Mouse (Mus musculus): ENCODE results near the gene Tle6.

Tle6 gene

DNA sequence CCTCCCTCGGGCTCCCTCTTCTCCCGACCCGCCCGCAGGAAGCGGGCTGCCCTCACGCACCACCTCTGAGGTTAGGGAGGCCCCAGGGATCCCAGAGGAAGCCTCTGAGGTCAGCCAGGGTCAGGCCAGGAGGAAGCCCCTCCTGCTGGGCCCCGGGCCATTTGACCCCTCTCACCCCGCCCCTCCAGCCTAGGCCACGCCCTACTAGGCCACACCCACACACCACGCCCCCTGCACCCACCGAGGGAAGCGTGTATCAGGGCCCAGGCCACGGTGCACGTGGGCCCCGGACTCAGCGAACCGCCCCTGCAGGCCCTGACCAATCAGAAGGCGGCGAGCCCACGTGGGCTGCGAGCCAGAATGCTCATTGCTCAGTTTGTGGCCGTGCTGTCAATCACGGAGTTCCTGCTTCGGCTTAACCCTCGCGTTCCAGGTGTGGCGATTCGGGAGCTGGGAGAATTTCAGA, at the start of gene Tle6:
TSS of gene Tle6 (minus strand) at position 336 of the 466 bp plus-strand sequence.
- in situ Hi-C loops (cut with MboI; ENCODE audit: unreplicated experiment in 2 of 2), result loop anchor here (5.0 kb wide), 1 partner anchor 38 kb away; no protein-coding TSS in a partner anchor

- in situ Hi-C loops (cut with MboI; ENCODE audit: unreplicated experiment in 2 of 2), result loop anchor here in 1 of 2 experiments (25.0 kb wide), 1 partner anchor 963 kb away; the partner anchor contains the start of gene 1190007I07Rik
Observed at GRCm38 (mm10) chr10:81648803-81649775, 48.2 kb upstream of the Tle6 start, which contains the start of gene Gm10778. Gene Gm10778 (plus strand): TSS chr10:81649059.

- in situ Hi-C loops (cut with MboI; ENCODE audit: unreplicated experiment in 2 of 2), result loop anchor here in 1 of 2 experiments (25.0 kb wide), 1 partner anchor 966 kb away; the partner anchor contains the start of gene 1190007I07Rik
Observed at GRCm38 (mm10) chr10:81646015-81646555, 45.2 kb upstream of the Tle6 start.

DNA sequence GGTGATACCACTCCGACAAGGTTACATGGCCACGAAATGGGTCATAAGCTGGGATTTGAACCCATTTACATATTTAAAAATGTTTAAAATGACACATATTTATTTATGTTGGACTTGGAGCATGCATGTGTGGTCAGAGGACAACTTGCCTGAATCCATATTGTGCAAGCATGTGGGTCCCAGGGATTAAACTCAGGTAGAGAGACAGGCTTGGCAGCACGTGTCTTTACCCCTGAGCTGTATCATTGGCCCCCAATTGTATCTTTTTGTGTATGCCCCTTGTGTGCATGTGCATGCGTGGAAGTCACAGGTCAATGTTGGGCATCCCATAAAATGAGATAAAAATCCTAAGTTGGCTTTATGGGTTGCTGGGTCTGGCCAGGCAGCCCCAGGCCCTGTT, 44.5 kb upstream of the Tle6 start:
- in situ Hi-C loops (cut with MboI; ENCODE audit: unreplicated experiment in 2 of 2), result loop anchor here in 1 of 2 experiments (25.0 kb wide), 1 partner anchor 967 kb away; the partner anchor contains the start of gene 1190007I07Rik

DNA sequence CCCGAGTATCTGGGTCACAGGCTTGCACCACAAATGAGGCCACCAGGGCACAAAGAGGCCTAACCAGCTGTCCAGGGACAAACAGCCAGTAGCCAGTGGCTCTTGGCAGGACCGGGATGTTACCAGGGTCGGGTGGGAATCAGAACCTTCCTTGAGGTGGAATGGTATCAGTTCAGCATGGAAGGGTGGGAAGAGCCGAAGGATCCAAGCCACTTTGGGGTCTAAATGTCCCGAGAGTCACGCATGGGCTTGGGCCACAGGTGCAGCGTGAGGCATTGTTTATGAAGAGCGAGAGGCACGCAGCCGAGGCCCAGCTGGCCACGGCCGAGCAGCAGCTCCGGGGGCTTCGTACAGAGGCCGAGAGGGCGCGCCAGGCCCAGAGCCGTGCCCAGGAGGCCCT, 43.8 kb upstream of the Tle6 start:
- in situ Hi-C loops (cut with MboI; ENCODE audit: unreplicated experiment in 2 of 2), result loop anchor here in 1 of 2 experiments (25.0 kb wide), 1 partner anchor 968 kb away; the partner anchor contains the start of gene 1190007I07Rik

- in situ Hi-C loops (cut with MboI; ENCODE audit: unreplicated experiment in 2 of 2), result loop anchor here in 1 of 2 experiments (25.0 kb wide), 1 partner anchor 968 kb away; the partner anchor contains the start of gene 1190007I07Rik
Observed at GRCm38 (mm10) chr10:81644162-81644561, 43.3 kb upstream of the Tle6 start.

GRCm38 (mm10) chr10:81643449-81644055, 42.7 kb upstream of the Tle6 start:
- in situ Hi-C loops (cut with MboI; ENCODE audit: unreplicated experiment in 2 of 2), result loop anchor here in 1 of 2 experiments (25.0 kb wide), 1 partner anchor 969 kb away; the partner anchor contains the start of gene 1190007I07Rik

- in situ Hi-C loops (cut with MboI; ENCODE audit: unreplicated experiment in 2 of 2), result loop anchor here in 1 of 2 experiments (25.0 kb wide), 1 partner anchor 969 kb away; the partner anchor contains the start of gene 1190007I07Rik
Observed at GRCm38 (mm10) chr10:81642648-81643448, 42.0 kb upstream of the Tle6 start.

DNA sequence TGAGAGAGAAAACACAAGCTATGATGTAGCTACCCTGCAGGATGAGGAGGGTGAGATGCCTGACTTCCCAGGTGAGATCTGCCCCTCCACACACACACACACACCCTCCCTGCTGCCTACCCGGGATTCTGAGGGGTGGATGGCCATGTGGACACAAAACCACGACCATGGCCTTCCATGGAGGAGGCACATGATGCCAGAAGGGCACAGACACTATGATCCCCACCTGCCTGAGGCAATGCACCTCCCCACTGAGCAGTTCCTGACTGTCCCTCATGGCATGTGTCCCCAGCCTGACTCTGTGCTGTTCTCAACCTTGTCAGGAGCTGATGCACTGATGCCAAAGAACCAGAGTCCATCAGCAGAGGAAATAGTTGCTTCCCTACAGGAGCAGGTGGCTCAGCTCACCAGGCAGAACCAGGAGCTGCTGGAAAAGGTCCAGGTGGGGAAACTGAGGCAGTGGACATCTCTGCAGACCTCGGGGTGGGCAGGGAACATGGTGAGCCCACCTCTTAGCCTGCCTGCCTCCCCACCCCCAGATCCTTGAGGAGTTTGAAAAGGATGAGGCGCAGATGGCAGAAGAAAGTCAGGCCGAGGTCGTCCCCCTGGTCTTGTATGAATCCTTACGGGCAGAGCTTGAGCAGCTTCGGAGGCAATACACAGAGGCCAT, 41.2 kb upstream of the Tle6 start:
- in situ Hi-C loops (cut with MboI; ENCODE audit: unreplicated experiment in 2 of 2), result loop anchor here in 1 of 2 experiments (25.0 kb wide), 1 partner anchor 970 kb away; the partner anchor contains the start of gene 1190007I07Rik

DNA sequence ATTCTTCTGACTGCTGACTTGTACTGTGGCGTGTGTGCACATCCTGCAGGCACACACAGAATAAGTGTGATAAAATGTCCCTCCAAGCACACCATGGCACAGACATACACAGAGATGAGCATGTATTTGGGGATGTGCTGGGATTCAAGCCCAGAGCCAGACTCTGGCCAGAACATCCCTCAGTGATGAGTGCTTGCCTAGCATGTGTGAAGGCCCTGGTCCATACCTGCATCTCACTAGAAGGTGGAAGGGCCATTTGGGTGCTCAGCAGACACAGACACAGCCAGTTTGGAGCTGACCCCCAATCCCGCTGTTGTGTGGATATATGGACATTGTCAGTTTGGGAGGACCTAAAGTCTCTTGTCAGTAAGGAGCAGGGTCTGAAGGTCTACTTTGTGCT, 40.7 kb upstream of the Tle6 start:
- in situ Hi-C loops (cut with MboI; ENCODE audit: unreplicated experiment in 2 of 2), result loop anchor here in 1 of 2 experiments (25.0 kb wide), 1 partner anchor 971 kb away; the partner anchor contains the start of gene 1190007I07Rik

DNA sequence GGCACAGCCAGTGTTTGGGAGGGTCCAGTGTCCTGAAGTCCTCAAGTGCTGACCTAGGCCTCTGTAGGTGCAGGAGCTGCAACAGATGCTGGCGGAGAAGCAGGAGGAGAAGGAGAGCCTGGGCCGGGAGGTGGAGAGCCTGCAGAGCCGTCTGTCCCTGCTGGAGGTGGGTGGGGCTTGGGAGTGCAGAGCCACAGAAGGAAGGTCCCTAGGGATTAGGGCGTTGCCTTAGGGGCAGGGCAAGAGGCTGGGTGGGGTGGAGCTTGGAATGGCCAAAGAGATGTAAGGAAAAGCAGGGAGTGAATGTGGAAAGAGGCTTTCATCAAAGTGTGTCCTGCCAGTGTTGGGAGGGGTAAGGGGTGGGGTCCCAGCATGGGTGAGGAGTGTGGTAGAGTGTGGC, 40.0 kb upstream of the Tle6 start:
- in situ Hi-C loops (cut with MboI; ENCODE audit: unreplicated experiment in 2 of 2), result loop anchor here in 1 of 2 experiments (25.0 kb wide), 1 partner anchor 971 kb away; the partner anchor contains the start of gene 1190007I07Rik

DNA sequence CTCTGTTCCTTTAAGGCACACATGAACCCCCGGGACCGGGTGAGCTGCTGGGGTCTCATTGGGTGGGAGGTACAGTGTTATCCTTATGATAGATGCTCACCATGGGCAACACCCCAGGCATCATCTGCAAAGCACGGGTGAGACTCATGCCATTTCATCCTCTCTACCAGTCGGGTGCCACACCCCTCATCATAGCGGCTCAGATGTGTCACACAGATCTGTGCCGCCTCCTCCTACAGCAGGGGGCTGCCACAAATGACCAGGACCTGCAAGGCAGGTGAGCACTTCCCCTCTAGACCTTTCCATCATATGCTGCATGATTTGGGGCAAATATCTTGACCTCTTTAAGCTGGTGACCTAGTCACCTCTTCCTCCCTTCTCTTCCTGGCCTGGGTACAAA, 37.2 kb upstream of the Tle6 start:
- in situ Hi-C loops (cut with MboI; ENCODE audit: unreplicated experiment in 2 of 2), result loop anchor here in 1 of 2 experiments (25.0 kb wide), 1 partner anchor 974 kb away; the partner anchor contains the start of gene 1190007I07Rik

DNA sequence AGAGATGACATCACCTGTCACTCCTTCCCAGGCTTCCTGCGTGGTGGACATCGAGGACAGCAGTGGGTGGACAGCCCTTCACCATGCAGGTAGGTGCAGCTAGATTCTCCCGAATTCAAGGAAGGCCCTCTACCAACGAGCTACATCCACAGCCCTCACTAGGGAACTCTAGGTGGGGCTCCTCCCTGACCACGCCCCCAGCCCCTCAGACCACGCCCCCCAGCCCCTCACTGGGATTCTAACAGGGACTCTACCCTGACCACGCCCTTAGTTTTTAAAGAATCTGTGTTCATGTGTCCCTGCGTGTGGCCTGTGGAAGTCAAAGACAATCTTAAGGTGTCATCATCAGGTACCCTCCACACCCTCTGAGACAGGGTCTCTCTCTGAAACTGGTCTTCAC, 35.5 kb upstream of the Tle6 start:
- in situ Hi-C loops (cut with MboI; ENCODE audit: unreplicated experiment in 2 of 2), result loop anchor here in 1 of 2 experiments (25.0 kb wide), 1 partner anchor 976 kb away; the partner anchor contains the start of gene 1190007I07Rik

- in situ Hi-C loops (cut with MboI; ENCODE audit: unreplicated experiment in 2 of 2), result loop anchor here in 1 of 2 experiments (25.0 kb wide), 1 partner anchor 979 kb away; the partner anchor contains the start of gene 1190007I07Rik
Observed at GRCm38 (mm10) chr10:81633253-81634099, 32.6 kb upstream of the Tle6 start.

GRCm38 (mm10) chr10:81628390-81628789, 27.5 kb upstream of the Tle6 start, which contains the start of gene Ankrd24:
Gene Ankrd24 (plus strand): TSS chr10:81628540.
- in situ Hi-C loops (cut with MboI; ENCODE audit: unreplicated experiment in 2 of 2), result loop anchor here in 1 of 2 experiments (25.0 kb wide), 1 partner anchor 984 kb away; the partner anchor contains the start of gene 1190007I07Rik

DNA sequence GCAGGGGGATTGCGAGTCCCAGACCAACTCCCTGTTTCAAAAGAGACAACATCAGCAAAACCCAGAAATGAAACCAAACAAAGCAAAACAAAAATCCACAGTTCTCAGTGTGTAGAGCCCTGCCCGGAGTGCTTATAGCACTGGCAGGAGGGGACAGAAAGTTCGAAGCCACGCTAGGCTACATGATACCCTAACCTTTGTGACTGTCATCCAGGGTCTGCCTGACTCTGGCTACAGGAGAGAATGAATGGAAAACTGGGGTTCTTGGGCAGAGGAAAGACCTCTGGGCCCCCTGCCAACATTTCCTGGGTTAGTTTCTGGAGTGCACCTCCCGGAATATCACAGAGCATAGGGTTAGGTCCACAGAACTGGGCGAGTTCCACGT, 27.0 kb upstream of the Tle6 start:
- in situ Hi-C loops (cut with MboI; ENCODE audit: unreplicated experiment in 2 of 2), result loop anchor here in 1 of 2 experiments (25.0 kb wide), 1 partner anchor 984 kb away; the partner anchor contains the start of gene 1190007I07Rik

Measured in v-Abl transformed pro-B cells (cell line).